Mouse (Mus musculus) liver, embryonic 11.5 days (tissue): ENCODE data around the gene Nup153. TPM values are rescaled to one million over a fixed set of nuclear protein-coding genes. Genes with fewer than 3 reads are reported as not detected.

Experiments used
- ATAC-seq: fragments of 200-750 bp; cut with Nextera tagmentation; replicated peaks from 2 replicates; pipeline ENCODE4 v1.8.0; 2017; ENCODE audit warnings: moderate number of reproducible peaks, mild to moderate bottlenecking, moderate TSS enrichment, moderate library complexity; ENCODE audit not compliant: low FRiP score
- DNase-seq: peaks from one replicate; pipeline ENCODE4 v3.0.0-alpha.2; 2017; ENCODE audit warnings: low spot score
- H3K27ac ChIP-seq: fragments of 300-500 bp; sonication (generic); 2 replicates; pipeline ENCODE4 v1.5.1; 2014; ENCODE audit warnings: mild to moderate bottlenecking, low read depth, low read length, control low read depth
- H3K27me3 ChIP-seq: fragments of 300-500 bp; sonication (generic); replicated peaks from 2 replicates; pipeline ENCODE4 v1.6.1; 2014; ENCODE audit warnings: low read length, mixed read lengths; ENCODE audit not compliant: control insufficient read depth, insufficient read depth
- H3K36me3 ChIP-seq: fragments of 300-500 bp; sonication (generic); 2 replicates; pipeline ENCODE4 v1.6.1; 2014; ENCODE audit warnings: mild to moderate bottlenecking, low read length, moderate library complexity, mixed read lengths; ENCODE audit not compliant: control insufficient read depth, insufficient read depth
- H3K4me1 ChIP-seq: fragments of 300-500 bp; sonication (generic); replicated peaks from 2 replicates; pipeline ENCODE4 v1.6.1; 2014; ENCODE audit warnings: low read length, mixed read lengths; ENCODE audit not compliant: control insufficient read depth, insufficient read depth
- H3K4me2 ChIP-seq: fragments of 300-500 bp; sonication (generic); 2 replicates; pipeline ENCODE4 v1.6.1; 2014; ENCODE audit warnings: mild to moderate bottlenecking, control low read depth, moderate library complexity
- H3K4me3 ChIP-seq: fragments of 300-500 bp; sonication (generic); 2 replicates; pipeline ENCODE4 v1.5.1; 2014; ENCODE audit warnings: low read depth, low read length, control low read depth
- H3K9ac ChIP-seq: fragments of 300-500 bp; sonication (generic); 2 replicates; pipeline ENCODE4 v1.6.1; 2014; ENCODE audit warnings: low read depth, low read length, control low read depth
- H3K9me3 ChIP-seq: fragments of 300-500 bp; sonication (generic); 2 replicates; pipeline ENCODE4 v1.6.1; 2016; ENCODE audit warnings: low read length, inconsistent platforms, mixed read lengths; ENCODE audit not compliant: control insufficient read depth
- WGBS: fragments of 180-500 bp; shearing (Covaris S2); extraction: QIAGEN DNeasy Blood & Tissue Kit; methylation state at CpG from one replicate; pipeline ENCODE4 v1.1.7; 2014; 5-methylcytosine and 5-hydroxymethylcytosine counted together
- polyA plus RNA-seq: library from polyadenylated mRNA; unstranded; fragments of >200 nt; fragmentation: Nextera tagmentation; extraction: Ambion mirVana; gene quantifications from 2 replicates; pipeline ENCODE4 v1.2.1, GENCODE M21; 2014

Gene Nup153
- polyA plus RNA-seq, 1 experiment from 2014 or later: 41.6 TPM

DNA sequence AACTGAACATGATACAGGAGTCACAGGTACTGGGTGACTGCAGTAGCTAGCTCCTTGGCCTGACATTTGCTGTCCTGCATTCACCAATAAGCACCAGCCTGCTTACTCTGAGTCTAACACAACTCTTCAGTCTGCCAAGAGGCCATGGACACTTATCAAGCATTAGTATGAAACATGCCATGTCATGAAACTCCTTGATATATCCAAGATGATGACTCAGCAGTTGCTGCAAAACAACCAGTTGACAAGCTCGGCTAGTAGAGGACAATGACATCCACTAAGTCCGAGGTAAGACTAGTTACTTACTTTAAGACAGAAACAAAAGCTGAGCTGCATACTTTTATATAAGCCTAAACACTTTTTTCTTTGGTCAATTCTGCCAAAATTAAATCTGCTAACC, 2.5 kb downstream of the Nup153 start:
- Histone ChIP-seq H3K9ac (peak overlapping the region; percentile 36), H3K36me3 (no peaks in the 10 kb centered on the region), H3K27me3 (no peaks in the 10 kb centered on the region), H3K4me2 (peak overlapping the region; percentile 87), H3K4me1 (peaks cover 10% of the 10 kb centered on the region), H3K4me3 (peak overlapping the region; percentile 41), H3K27ac (peak overlapping the region; percentile 59; the same call in 1 of the 2 replicates), H3K9me3 (no peaks in the 10 kb centered on the region)
- ATAC-seq (peak; percentile 38), DNase-seq (no peak)
- 23% methylated on average over 2 of the region's 2 CpGs for WGBS

DNA sequence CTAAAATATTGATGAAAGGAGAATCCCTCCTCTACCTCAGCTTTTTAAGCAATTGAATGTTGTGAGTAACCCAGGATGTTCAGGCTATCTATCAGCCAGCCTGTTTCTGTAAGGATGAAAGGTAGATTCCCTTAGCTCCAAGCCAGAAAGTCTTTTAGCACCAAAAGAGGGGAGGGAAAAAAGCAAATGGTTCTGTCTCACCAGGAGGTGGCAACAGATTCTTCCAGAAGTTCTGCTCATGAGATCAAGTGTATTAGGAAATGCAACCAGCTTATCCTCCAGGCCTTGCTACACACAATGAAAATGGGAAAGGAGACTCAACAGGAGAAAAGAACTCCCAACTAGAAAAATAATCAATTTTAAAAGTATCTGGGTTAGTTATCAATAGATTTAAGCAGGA, 3.4 kb downstream of the Nup153 start:
- ATAC-seq (no peak), DNase-seq (no peak)
- Histone ChIP-seq H3K4me2 (peak overlapping the region; percentile 87), H3K4me1 (peaks cover 10% of the 10 kb centered on the region), H3K27ac (peak overlapping the region; percentile 43; the same call in 1 of the 2 replicates), H3K9ac (peak overlapping the region; percentile 10; the same call in 1 of the 2 replicates), H3K36me3 (no peaks in the 10 kb centered on the region), H3K4me3 (peak overlapping the region; percentile 41), H3K27me3 (no peaks in the 10 kb centered on the region), H3K9me3 (no peaks in the 10 kb centered on the region)

DNA sequence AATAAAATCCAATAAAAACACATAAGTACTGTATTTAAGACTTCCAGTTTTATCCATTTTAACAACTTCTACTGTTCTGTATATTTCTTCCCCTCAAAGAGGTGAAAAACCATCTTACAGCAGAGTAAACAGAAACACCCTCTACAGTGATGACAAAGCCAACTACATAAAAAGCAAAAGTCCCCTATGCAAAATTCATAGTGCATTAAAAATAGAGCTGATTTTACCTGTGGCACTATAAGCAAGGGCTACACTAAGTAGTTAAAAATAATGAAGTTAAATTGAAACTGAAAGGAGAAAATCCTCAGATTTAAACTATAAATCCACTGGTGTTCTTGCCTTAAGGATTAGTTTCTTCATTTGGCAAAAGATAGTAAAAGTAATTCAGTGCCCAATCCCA, 6.7 kb downstream of the Nup153 start:
- DNase-seq (no peak), ATAC-seq (no peak)
- no peak overlapping the region for H3K9ac ChIP-seq
- no peak overlapping the region for H3K27ac ChIP-seq
- H3K4me3 ChIP-seq: no peak overlapping the region
- no peaks in the 10 kb centered on the region for H3K27me3 ChIP-seq
- no peaks in the 10 kb centered on the region for H3K9me3 ChIP-seq
- 0 out of 2 replicates have a peak, but pooled peaks cover 1% of the 10 kb centered on the region for H3K36me3 ChIP-seq
- H3K4me1 ChIP-seq: peaks cover 19% of the 10 kb centered on the region
- no peak overlapping the region for H3K4me2 ChIP-seq

DNA sequence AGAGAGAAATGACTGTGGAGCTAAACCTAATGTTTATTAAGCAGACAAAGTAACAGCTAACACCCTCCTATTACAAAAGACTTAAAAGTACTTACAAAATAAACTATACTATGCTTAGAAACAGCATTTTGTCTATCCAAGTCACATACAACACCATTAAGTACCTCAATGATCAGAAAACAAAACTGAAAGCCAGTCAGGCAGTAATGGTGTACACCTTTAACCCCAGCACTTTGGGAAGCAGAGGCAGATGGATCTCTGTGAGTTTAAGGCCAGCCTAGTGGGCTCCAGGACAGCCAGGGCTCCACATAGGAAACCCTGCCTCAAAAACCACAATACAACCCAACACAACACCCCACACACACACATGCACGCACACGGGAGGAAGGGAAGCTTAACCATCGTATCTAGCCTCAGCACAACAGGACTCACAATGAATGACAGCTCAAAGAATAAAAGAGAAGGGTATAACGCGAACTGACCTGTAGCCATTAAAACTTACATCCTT, 8.8 kb downstream of the Nup153 start:
- Histone ChIP-seq H3K9me3 (no peaks in the 10 kb centered on the region), H3K4me3 (no peak overlapping the region), H3K27me3 (no peaks in the 10 kb centered on the region), H3K4me2 (no peak overlapping the region), H3K36me3 (0 out of 2 replicates have a peak, but pooled peaks cover 5% of the 10 kb centered on the region), H3K9ac (no peak overlapping the region), H3K27ac (no peak overlapping the region), H3K4me1 (peaks cover 12% of the 10 kb centered on the region; the same call in 1 of the 2 replicates)
- ATAC-seq (no peak), DNase-seq (no peak)
- WGBS: 57% methylated on average over 5 of the region's 5 CpGs

DNA sequence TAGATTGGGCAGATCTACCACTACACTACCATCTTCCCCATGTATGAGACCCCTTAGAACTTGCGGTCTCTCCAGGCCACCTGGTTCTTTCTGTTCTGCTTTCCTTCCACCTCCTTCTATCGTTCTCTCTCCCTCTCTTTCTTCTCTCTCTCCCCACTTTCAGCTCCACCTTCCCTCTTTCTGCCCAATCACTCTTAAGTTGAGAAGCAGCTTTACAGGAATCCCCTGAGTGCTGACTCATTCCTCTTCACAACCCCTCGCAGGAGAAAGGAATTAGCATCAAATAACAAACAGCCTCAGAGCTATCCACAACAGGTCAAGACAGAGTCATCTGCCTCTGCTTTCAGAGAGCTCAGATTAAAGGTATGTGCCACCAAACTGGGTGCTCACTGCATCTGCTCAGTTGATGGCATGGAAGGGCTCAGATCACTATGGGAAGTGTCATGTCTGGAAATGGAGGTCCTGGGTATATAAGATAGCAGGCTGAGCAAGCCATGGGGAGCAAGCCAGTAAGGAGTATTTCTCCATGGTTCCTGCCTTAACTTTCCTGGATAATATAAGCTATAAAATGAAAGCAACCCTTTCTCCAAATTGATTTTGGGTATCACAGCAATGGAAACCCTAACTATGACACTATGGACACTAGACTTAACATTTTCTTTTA, 11.6 kb downstream of the Nup153 start:
- no peak for DNase-seq
- no peak overlapping the region for H3K27ac ChIP-seq

DNA sequence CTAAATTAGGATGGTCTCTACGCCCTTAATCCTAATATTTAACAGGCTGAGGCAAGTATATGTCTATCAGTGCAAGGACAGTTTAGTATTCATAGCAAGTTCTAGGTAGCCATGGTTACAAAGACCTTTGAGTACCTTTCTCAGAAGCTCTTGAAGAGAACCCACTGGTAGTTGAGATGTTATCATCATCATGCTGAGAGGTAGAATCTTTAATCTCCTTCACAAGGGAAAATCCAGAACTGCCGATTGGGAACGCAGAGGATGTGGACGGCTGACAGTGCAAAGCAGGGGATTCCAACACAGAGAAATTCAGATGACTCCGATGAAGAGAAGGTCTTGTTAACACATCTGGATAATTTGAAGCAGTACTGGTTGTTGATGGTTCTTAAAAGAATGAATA, 14.3 kb downstream of the Nup153 start:
- WGBS: 90% methylated on average over 5 of the region's 5 CpGs
- ATAC-seq (no peak), DNase-seq (no peak)
- Histone ChIP-seq H3K9ac (no peak overlapping the region), H3K36me3 (peaks cover 23% of the 10 kb centered on the region), H3K9me3 (no peaks in the 10 kb centered on the region), H3K4me2 (no peak overlapping the region), H3K4me1 (peaks cover 8% of the 10 kb centered on the region; the same call in 1 of the 2 replicates), H3K27me3 (no peaks in the 10 kb centered on the region), H3K27ac (no peak overlapping the region), H3K4me3 (no peak overlapping the region)

More for the DNA sequence above, 11.6 kb downstream of the Nup153 start:
- WGBS: 45% methylated on average over 3 of the region's 3 CpGs
- H3K9ac ChIP-seq: no peak overlapping the region
- no peaks in the 10 kb centered on the region for H3K9me3 ChIP-seq
- peak; percentile 53; the same call in 1 of the 2 replicates for ATAC-seq
- peaks cover 19% of the 10 kb centered on the region for H3K36me3 ChIP-seq
- no peak overlapping the region for H3K4me3 ChIP-seq
- no peaks in the 10 kb centered on the region for H3K27me3 ChIP-seq
- no peak overlapping the region for H3K4me2 ChIP-seq
- peaks cover 12% of the 10 kb centered on the region; the same call in 1 of the 2 replicates for H3K4me1 ChIP-seq

DNA sequence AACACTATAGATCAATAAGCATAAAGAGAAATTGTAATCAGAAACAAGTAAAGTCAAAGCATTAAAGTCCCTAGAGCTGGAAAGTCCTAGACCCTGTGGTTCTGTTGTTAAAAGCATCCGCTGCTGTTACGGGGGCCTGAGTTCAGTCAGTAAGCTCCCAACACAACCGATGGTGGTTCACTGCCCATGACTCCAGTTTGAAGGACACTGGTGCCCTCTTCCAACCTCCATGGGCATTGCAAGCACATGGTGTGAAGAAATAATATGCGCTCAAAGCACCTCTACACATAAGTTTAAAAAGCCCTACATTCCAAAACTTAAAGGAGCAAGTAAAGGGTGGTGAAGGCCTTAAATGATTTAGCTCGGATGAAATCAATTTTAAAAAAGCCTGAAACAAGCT, 24.6 kb downstream of the Nup153 start:
- H3K36me3 ChIP-seq: peaks cover 14% of the 10 kb centered on the region; the same call in 1 of the 2 replicates
- DNase-seq: no peak
- no peak for ATAC-seq

DNA sequence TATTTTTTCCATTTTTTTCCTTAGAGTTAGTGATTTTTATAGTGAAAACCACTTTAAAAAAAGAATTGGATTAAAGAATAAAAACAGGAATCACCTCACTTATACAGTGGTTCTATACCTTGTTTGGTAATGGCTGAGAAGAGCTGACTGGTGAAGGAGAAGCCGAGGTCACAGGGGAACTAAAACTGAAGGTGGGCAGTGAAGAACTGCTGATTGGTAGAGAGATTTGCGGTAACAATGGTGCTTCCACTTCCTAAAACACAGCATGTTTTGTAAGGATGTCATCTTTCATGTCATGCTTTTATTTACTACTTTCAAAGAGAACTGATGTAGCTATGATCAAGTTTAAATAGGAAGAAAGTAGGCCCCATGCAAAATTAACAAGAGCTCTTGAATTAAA, 26.3 kb downstream of the Nup153 start:
- Histone ChIP-seq H3K4me2 (no peak overlapping the region), H3K9ac (no peak overlapping the region), H3K9me3 (no peaks in the 10 kb centered on the region), H3K4me1 (no peaks in the 10 kb centered on the region), H3K27ac (no peak overlapping the region), H3K27me3 (no peaks in the 10 kb centered on the region), H3K4me3 (no peak overlapping the region), H3K36me3 (peaks cover 10% of the 10 kb centered on the region; the same call in 1 of the 2 replicates)
- DNase-seq (no peak), ATAC-seq (no peak)
- WGBS: 89% methylated on average over 2 of the region's 2 CpGs

More for the DNA sequence above, 24.6 kb downstream of the Nup153 start:
- no peaks in the 10 kb centered on the region for H3K9me3 ChIP-seq
- 87% methylated on average over 5 of the region's 5 CpGs for WGBS
- no peak overlapping the region for H3K4me2 ChIP-seq
- H3K9ac ChIP-seq: no peak overlapping the region
- H3K4me3 ChIP-seq: no peak overlapping the region
- H3K27ac ChIP-seq: no peak overlapping the region
- H3K4me1 ChIP-seq: no peaks in the 10 kb centered on the region
- H3K27me3 ChIP-seq: no peaks in the 10 kb centered on the region

DNA sequence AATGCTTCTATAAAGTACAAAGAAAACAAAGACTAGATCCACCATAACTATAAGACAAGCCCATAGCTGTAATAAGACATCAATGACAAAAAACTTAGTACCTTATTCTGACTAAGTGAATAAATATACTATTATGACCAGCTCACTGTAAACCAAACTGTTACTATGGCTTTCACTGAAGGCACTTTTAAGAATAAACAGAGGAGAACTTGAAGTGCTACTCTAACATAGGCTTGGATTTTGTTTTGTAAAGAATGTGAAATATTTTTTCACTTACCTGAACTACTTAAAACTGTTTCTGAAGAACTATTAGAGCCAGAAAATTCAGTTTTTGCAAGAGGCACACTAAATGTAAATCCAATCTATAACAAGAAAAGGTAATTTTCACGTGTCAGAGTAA, 28.4 kb downstream of the Nup153 start:
- H3K4me3 ChIP-seq: no peak overlapping the region
- DNase-seq (no peak), ATAC-seq (no peak)
- no peaks in the 10 kb centered on the region for H3K27me3 ChIP-seq
- H3K36me3 ChIP-seq: peaks cover 12% of the 10 kb centered on the region
- no peak overlapping the region for H3K27ac ChIP-seq
- H3K4me1 ChIP-seq: no peaks in the 10 kb centered on the region
- no peaks in the 10 kb centered on the region for H3K9me3 ChIP-seq
- WGBS: 89% methylated on average over 1 of the region's 1 CpGs
- no peak overlapping the region for H3K4me2 ChIP-seq
- no peak overlapping the region for H3K9ac ChIP-seq
